Mouse (Mus musculus): Measurements from ENCODE around the gene Hs3st3b1. TPM values are rescaled to one million over a fixed set of nuclear protein-coding genes. Genes with fewer than 3 reads are reported as not detected.

Gene Hs3st3b1
- total RNA-seq, 2 experiments from 2014 or later, result 0.26 to 0.37 TPM

DNA sequence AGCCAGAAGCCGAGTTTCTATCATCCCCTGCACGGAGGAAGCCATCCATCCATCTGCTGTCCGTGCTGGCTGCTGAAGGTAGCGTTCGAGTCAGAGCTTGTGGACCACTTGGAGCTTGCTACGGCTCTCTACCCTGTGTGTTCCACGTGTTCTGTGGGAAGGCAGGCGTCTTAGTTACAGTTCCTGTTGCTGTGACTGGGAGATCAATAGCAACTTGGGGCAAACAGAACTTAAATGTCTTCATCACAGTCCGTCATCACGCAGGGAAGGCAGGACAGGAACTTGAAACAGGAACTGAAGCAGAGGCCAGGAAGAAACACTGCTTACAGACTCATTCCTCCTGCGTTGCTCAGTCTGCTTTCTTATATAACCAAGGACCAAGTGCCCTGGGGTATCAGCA, 26.3 kb upstream of the Hs3st3b1 start:
- no peak for DNase-seq (ENCODE audit: low spot score in 2 of 2)
- H3K27ac ChIP-seq, result no peak overlapping the region
- no peak for TF ChIP-seq CTCF (conservative IDR thresholded peaks at IDR 0.05)
- H3K4me3 ChIP-seq, result no peak overlapping the region

DNA sequence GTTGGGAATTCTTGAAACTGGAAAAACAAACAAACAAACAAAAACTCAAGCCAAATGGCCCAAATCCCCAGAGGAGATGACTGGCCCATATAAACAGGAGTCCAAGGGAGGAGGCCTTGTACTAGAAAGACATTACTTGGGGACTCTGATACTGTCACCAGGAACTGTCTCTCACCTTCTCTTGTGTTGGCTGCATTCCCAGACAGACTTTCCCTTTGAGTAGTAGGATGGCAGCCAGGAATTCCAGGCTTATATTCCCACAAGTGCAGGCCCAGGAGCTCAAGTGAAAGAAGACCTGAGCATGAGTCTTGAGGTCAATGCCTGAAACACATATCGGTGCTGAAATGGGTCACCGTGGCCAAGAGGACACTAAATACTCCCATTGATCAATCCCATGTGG, 24.9 kb upstream of the Hs3st3b1 start:
- TF ChIP-seq CTCF (conservative IDR thresholded peaks at IDR 0.05), result no peak
- Histone ChIP-seq H3K4me3 (no peak overlapping the region), H3K27ac (no peak overlapping the region)
- DNase-seq (ENCODE audit: low spot score in 2 of 2), result no peak

DNA sequence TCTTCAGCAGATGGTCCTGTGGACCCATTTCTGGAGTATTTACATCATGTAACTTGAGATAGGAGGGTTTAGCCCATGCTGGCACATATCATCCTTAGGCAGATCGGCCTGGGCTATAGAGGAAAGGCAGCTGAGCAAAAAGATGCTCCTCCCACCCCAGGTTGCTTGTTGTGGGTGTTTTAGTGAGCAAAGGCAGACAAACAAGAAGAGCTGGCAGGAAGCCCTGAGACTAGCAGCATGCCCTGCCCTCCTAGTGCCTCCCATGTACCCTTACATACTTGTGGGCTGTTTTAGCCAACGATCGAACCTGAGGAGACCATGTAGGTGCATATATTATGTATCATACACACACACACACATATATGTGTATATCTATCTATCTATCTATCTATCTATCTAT, 21.9 kb upstream of the Hs3st3b1 start:
- no peak for DNase-seq (ENCODE audit: low spot score in 2 of 2)
- TF ChIP-seq CTCF (conservative IDR thresholded peaks at IDR 0.05), result no peak
- no peak overlapping the region for H3K27ac ChIP-seq
- H3K4me3 ChIP-seq, result no peak overlapping the region

DNA sequence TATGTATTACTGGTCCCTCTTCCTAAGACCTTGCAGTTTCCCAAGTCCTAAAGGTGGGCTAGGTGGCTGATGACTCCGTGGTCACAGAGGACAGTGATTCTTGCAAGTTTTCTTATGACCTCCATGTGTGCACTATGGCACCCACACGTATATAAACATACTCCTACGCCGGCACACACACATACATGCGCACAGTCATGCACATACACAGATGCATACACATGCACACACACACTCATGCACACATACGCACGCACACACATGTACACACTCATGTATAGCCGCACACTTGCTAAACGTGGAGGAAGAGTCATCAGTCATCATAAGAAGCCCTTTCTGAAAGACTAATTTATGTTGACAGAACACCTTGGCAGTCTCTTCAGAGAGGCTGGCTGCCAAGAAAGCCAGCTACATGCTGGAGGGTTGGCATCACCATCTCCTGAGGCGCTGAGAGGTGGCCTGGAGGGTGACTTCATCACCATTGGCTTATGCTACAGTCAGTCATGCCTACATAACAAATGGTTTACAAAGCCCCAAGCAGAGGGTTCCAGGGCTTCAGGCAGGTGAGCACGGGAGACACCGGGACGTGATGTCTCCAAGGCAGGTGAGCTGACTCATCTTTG, 21.3 kb upstream of the Hs3st3b1 start:
- Histone ChIP-seq H3K4me3 (no peak overlapping the region), H3K27ac (no peak overlapping the region)
- no peak for DNase-seq (ENCODE audit: low spot score in 2 of 2)
- no peak for TF ChIP-seq CTCF (conservative IDR thresholded peaks at IDR 0.05)

DNA sequence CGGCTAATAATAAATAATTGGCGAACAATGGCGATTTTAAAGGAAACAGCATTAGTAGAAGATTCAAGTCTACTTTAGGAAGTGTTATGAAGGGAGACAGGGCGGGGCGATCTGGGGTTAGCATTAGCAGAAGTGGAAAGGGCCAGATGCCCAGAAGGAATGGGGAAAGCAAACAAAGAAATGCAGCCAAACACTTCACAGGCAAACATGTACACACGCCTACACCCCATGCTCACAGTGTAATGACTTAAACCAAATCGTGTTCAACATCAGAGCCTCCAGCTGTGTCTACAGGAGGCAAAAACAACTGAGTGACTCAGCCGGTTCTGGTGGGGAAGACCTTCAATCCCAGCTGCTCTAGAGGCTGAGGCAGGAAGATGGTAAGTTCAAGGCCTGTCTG, 20.1 kb upstream of the Hs3st3b1 start:
- Histone ChIP-seq H3K27ac (no peak overlapping the region), H3K4me3 (no peak overlapping the region)
- no peak for TF ChIP-seq CTCF (conservative IDR thresholded peaks at IDR 0.05)
- no peak for DNase-seq (ENCODE audit: low spot score in 2 of 2)

DNA sequence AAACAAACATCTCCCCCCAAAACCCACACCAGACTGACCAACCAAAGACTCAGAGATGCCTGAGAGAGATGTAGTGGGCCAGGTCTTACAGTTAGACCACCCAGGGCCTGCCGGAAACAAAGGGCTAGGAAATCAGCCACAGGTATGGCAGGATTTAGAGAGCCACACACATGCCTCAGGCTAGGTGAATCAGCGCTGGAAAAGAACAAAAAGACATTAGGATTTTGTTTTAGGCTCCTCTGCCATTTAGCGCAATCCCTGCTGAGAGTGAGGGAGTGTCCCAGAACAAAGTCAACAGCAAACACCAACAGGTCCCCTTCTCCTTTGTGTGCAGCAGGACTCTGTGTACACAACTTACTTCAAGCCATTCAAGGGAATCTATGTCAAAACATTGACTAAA, 14.6 kb upstream of the Hs3st3b1 start:
- no peak for TF ChIP-seq CTCF (conservative IDR thresholded peaks at IDR 0.05)

DNA sequence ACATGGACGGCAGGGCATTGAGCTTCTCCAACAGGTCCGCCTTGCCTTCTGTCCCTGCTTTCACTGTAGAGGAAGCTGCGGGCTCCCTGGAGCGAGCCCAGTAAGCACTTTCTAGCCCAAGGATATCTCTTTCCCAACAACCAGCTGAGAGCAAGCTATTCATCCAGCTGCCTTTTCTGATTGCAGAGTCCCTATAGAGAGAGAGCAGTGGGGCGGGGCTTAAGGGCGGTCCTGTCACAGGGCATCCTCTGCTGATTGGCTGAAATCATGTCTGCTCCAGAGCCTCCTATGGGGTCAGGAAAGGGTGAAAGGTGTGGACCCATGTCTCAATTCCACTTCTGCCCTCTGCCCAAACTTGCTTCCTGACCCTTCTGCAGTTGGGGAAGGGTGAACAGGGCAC, 4.8 kb upstream of the Hs3st3b1 start:
- no peak for DNase-seq (ENCODE audit: low spot score in 2 of 2)
- no peak for TF ChIP-seq CTCF (conservative IDR thresholded peaks at IDR 0.05)
- no peak overlapping the region for H3K4me3 ChIP-seq
- H3K27ac ChIP-seq, result no peak overlapping the region

More for the DNA sequence above, 14.6 kb upstream of the Hs3st3b1 start:
- H3K4me3 ChIP-seq, result no peak overlapping the region
- no peak for DNase-seq (ENCODE audit: low spot score in 2 of 2)
- no peak overlapping the region for H3K27ac ChIP-seq

DNA sequence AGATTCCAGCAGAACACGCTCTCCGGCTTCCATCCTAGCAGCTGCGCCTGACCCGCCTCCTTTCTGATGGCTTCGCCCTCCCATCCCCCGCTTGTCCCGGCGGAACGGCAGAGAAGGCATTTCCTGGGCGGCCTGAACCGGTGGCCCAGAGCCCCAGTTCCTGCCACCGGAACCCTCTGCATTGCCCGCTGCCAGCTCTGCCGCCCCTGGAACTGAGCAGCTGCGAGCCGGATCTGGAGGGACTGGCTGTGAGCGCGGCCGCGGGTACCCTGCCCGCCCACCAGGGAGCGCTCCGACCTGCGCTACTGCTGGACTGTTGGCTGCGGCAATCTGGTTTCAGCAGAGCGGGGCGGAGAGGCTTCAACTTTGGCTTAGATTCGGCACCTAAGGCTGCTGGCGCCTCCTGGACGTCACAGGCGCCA, 3.1 kb upstream of the Hs3st3b1 start:
- peak; percentile 91 for TF ChIP-seq CTCF (conservative IDR thresholded peaks at IDR 0.05)
- H3K4me3 ChIP-seq, result peak overlapping the region; percentile 34; the same call in 1 of the 2 replicates

DNA sequence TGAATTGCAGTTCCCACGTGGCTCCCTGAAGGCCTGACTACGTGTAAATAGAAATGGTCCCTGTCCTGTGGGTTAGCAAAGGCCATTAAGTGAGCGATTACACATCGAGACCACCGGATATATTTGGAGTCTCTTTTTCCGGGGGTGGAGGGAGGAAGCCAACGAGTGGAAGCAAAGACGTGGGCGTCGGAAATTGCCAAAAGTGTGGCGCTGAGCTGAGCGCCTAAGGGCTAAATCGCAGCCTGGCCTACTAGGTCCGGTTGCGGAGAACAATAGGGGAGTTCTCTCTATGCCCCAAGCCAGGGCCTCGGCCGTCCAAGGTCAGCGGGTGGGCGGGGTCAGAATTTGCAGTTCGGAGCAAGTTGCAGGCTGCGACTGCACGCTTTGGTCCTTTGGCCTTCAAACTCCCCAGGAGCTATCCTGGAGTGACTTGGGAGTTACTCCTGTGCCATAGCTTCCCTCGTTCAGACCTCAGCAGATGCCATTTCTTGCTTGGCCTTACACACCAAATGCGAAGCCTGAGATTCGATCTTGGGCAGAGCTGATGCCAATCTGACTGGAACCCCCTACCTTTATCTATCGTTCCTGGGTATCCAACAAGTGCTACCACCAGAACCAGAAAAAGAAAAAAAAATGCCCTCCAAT, 2.3 kb upstream of the Hs3st3b1 start:
- Histone ChIP-seq H3K27ac (no peak overlapping the region), H3K4me3 (no peak overlapping the region)
- no peak for DNase-seq (ENCODE audit: low spot score in 2 of 2)
- TF ChIP-seq CTCF (conservative IDR thresholded peaks at IDR 0.05), result no peak

More for the DNA sequence above, 3.1 kb upstream of the Hs3st3b1 start:
- DNase-seq (ENCODE audit: low spot score in 2 of 2), result peak; percentile 52 to 68
- H3K27ac ChIP-seq, result no peak overlapping the region

DNA sequence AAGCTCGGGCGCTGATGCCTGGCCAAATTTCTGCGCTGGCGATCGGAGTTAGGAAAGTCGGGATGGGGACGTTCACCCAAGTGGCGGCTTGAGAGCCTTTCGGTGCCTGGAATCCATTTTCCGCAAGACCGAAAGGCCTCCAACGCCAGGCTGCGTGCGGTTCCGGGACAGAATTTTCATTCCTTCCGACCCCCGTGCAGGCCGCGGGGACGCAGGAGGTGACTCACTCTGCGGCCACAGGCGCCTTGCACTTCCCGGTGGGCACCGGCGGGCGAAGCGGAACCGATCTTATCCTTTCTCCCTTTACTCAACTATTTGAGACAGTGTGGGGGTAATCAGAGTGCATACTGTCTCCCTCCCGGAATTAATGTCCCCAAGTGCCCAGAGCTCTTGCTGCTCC, 1.3 kb upstream of the Hs3st3b1 start:
- no peak for TF ChIP-seq CTCF (conservative IDR thresholded peaks at IDR 0.05)
- peak overlapping the region; percentile 17; the same call in 1 of the 2 replicates for H3K4me3 ChIP-seq
- no peak overlapping the region for H3K27ac ChIP-seq
- DNase-seq (ENCODE audit: low spot score in 2 of 2), result no peak

DNA sequence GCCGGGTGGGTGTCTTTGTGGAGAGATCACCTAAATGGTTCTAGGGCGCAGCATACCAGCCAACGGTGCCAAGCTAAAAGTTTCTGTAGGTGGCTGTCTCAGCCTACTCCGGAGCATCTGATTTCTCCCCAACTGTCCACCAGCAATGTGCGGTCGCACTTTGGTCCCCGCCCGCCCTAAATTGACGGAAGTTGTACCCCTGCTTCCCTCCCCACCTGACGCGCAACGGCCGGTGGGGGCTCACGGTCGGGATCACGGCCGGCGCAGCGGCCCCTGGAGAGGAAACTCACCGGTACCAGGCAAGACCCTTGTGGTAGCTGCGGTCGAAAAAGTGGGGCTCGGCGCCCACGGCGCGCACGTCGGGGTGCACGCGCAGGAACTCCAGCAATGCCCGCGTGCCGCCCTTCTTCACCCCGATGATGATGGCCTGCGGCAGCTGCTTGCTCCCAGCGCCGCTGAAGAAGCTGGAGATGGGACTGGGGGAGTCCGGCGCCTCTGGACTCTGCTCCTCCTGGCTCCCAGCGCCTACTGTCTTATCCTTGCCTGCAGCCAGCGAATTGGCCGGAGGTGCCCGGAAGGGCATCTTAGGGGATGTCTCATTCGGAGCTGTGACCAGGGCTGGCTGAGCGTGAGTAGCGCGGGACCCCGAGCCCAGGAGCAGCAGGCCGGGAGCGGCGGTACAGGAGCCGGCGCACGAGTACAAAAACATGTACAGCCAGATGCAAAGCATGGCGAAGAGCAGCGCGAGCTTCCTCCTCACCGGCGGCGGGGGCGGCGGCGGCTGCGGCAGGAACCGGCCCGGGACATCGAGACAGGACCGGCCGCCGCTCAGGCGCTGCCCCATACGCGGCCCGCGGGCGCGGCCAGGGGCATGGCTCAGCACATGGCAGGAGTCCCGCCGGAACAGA, 792 bp downstream of the Hs3st3b1 start:
- Histone ChIP-seq H3K27ac (no peak overlapping the region), H3K4me3 (peak overlapping the region; percentile 45)
- TF ChIP-seq CTCF (conservative IDR thresholded peaks at IDR 0.05), result no peak
- no peak for DNase-seq (ENCODE audit: low spot score in 2 of 2)

DNA sequence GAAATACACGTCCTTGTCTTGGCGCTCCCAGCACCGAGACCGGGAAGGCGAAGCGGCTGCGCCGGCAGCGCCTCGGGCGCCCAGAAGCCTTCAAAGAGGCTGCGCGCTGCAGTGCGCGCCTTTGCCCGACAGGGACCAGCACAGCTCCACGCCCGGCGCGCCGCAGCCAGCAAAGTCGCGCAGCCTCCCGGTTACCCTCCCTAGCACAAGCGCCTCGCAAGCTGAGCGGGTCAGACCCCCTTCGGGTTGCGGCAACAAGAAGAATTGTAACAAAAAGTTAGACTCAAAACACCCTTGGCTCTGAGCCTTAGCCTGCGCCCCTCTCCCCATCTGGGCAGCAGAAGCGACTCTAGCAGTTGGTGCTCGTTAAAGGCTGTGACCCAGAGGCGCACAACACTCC, 1.6 kb downstream of the Hs3st3b1 start:
- DNase-seq (ENCODE audit: low spot score in 2 of 2), result peak; percentile 55 to 61
- Histone ChIP-seq H3K27ac (no peak overlapping the region), H3K4me3 (peak overlapping the region; percentile 45)
- peak; percentile 95 for TF ChIP-seq CTCF (conservative IDR thresholded peaks at IDR 0.05)
